Mouse (Mus musculus) cerebellum, adult 9-10 months (tissue): ENCODE results near the gene Nudt15.

ENCODE experiments used
- DNase-seq: peaks from one replicate; pipeline ENCODE4 v3.0.0; 2022

The Nudt15 gene

DNA sequence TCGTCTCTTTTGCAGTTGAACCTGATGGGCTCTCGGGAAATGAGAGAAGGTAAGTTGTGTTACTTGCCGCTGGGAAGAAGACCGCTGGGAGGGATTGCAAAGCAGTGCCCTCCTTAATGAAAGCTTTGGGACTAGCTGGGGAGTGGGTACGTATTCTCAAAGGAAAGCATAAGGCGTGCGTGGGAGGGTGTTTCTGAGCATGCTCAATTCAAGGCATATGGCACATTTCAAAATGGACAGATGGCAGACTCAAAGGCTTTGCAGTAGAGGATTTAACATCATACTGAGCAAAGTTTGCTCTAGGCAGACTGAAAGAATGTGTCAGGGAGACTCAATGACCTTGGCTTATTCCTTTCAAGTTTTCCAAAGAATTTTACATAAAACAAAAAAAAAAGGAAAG, 78.5 kb downstream of the Nudt15 start:
- peak; percentile 81 for DNase-seq
